Mouse (Mus musculus) hindbrain, embryonic 14.5 days (tissue): ENCODE measurements around the gene H2-Ab1. TPM values are rescaled to one million over a fixed set of nuclear protein-coding genes. Genes with fewer than 3 reads are reported as not detected.
A peak's percentile ranks its signal among the peaks of the same experiment; 100 is the strongest.

Experiments used
- ATAC-seq: fragments of 200-750 bp; cut with Nextera tagmentation; 2 replicates; pipeline ENCODE4 v1.8.0; 2017; ENCODE audit warnings: moderate number of reproducible peaks, mild to moderate bottlenecking, moderate TSS enrichment, moderate library complexity; ENCODE audit not compliant: low FRiP score
- DNase-seq: peaks from one replicate; pipeline ENCODE4 v3.0.0-alpha.2; 2015; ENCODE audit warnings: low spot score
- H3K27ac ChIP-seq: fragments of 300-500 bp; sonication (generic); 2 replicates; pipeline ENCODE4 v1.5.1; 2014; ENCODE audit warnings: mild to moderate bottlenecking, moderate library complexity
- H3K27me3 ChIP-seq: fragments of 300-500 bp; sonication (generic); 2 replicates; pipeline ENCODE4 v1.6.1; 2014; ENCODE audit warnings: mild to moderate bottlenecking, low read length, mixed read lengths; ENCODE audit not compliant: control insufficient read depth, insufficient read depth
- H3K36me3 ChIP-seq: fragments of 300-500 bp; sonication (generic); replicated peaks from 2 replicates; pipeline ENCODE4 v1.6.1; 2014; ENCODE audit not compliant: control insufficient read depth, insufficient read depth
- H3K4me1 ChIP-seq: fragments of 300-500 bp; sonication (generic); replicated peaks from 2 replicates; pipeline ENCODE4 v1.6.1; 2014; ENCODE audit warnings: antibody characterized with exemption, low read length, mixed read lengths; ENCODE audit not compliant: control insufficient read depth, insufficient read depth
- H3K4me2 ChIP-seq: fragments of 300-500 bp; sonication (generic); replicated peaks from 2 replicates; pipeline ENCODE4 v1.6.1; 2014; ENCODE audit warnings: mild to moderate bottlenecking, moderate library complexity
- H3K4me3 ChIP-seq: fragments of 300-500 bp; sonication (generic); replicated peaks from 2 replicates; pipeline ENCODE4 v1.5.1; 2014; ENCODE audit warnings: mild to moderate bottlenecking, low read length
- H3K9ac ChIP-seq: fragments of 300-500 bp; sonication (generic); 2 replicates; pipeline ENCODE4 v1.6.1; 2014
- H3K9me3 ChIP-seq: fragments of 300-500 bp; sonication (generic); 2 replicates; pipeline ENCODE4 v1.6.1; 2016; ENCODE audit warnings: low read length; ENCODE audit not compliant: control insufficient read depth
- WGBS: fragments of 180-500 bp; shearing (Covaris S2); extraction: QIAGEN DNeasy Blood & Tissue Kit; methylation state at CpG from one replicate; pipeline ENCODE4 v1.1.7; 2014; 5-methylcytosine and 5-hydroxymethylcytosine counted together
- polyA plus RNA-seq: library from polyadenylated mRNA; unstranded; fragments of >200 nt; fragmentation: Nextera tagmentation; extraction: Ambion mirVana; gene quantifications from 2 replicates; pipeline ENCODE4 v1.2.1, GENCODE M21; 2014

H2-Ab1 gene
- polyA plus RNA-seq, 1 experiment from 2014 or later: 1.8 TPM

- H3K27me3 ChIP-seq: no peaks in the 10 kb centered on the region
- DNase-seq (peak; percentile 96), ATAC-seq (peak; percentile 87)
- 21% methylated on average over 23 of the region's 23 CpGs for WGBS
- peak overlapping the region; percentile 48 for H3K9ac ChIP-seq
- H3K4me3 ChIP-seq: peak overlapping the region; percentile 34
- peak overlapping the region; percentile 49 for H3K4me2 ChIP-seq
- H3K4me1 ChIP-seq: no peaks in the 10 kb centered on the region; the same call in 1 of the 2 replicates
- H3K36me3 ChIP-seq: no peaks in the 10 kb centered on the region
- H3K9me3 ChIP-seq: no peaks in the 10 kb centered on the region
- peak overlapping the region; percentile 61 for H3K27ac ChIP-seq
Observed at GRCm38 (mm10) chr17:34295891-34296794, 38.7 kb downstream of the H2-Ab1 start.

- no peaks in the 10 kb centered on the region for H3K27me3 ChIP-seq
- DNase-seq: no peak
- H3K36me3 ChIP-seq: no peaks in the 10 kb centered on the region
- no peak for ATAC-seq
- H3K9me3 ChIP-seq: no peaks in the 10 kb centered on the region
- no peak overlapping the region for H3K9ac ChIP-seq
- WGBS: 72% methylated on average over 3 of the region's 3 CpGs
- no peak overlapping the region for H3K4me2 ChIP-seq
- no peak overlapping the region for H3K27ac ChIP-seq
- no peak overlapping the region for H3K4me3 ChIP-seq
- no peaks in the 10 kb centered on the region; the same call in 1 of the 2 replicates for H3K4me1 ChIP-seq
Observed at GRCm38 (mm10) chr17:34299356-34299755, 41.9 kb downstream of the H2-Ab1 start.

- Histone ChIP-seq H3K9me3 (no peaks in the 10 kb centered on the region), H3K27ac (no peak overlapping the region), H3K4me3 (no peak overlapping the region), H3K4me1 (no peaks in the 10 kb centered on the region; the same call in 1 of the 2 replicates), H3K27me3 (no peaks in the 10 kb centered on the region), H3K4me2 (no peak overlapping the region), H3K9ac (no peak overlapping the region), H3K36me3 (no peaks in the 10 kb centered on the region)
- whole genome bisulfite sequencing: 91% methylated on average over 8 of the region's 8 CpGs
- no peak for DNase-seq
- ATAC-seq: no peak
Observed at GRCm38 (mm10) chr17:34300071-34300470, 42.6 kb downstream of the H2-Ab1 start.

- Histone ChIP-seq H3K27ac (no peak overlapping the region), H3K9me3 (no peaks in the 10 kb centered on the region), H3K4me1 (no peaks in the 10 kb centered on the region; the same call in 1 of the 2 replicates), H3K4me3 (no peak overlapping the region), H3K9ac (no peak overlapping the region), H3K36me3 (no peaks in the 10 kb centered on the region), H3K27me3 (no peaks in the 10 kb centered on the region), H3K4me2 (no peak overlapping the region)
- 75% methylated on average over 23 of the region's 23 CpGs for WGBS
- no peak for DNase-seq
- ATAC-seq: no peak
Observed at GRCm38 (mm10) chr17:34300691-34301566, 43.4 kb downstream of the H2-Ab1 start.

- Histone ChIP-seq H3K4me1 (no peaks in the 10 kb centered on the region; the same call in 1 of the 2 replicates), H3K36me3 (no peaks in the 10 kb centered on the region), H3K27ac (no peak overlapping the region), H3K27me3 (no peaks in the 10 kb centered on the region), H3K9ac (no peak overlapping the region), H3K4me2 (no peak overlapping the region), H3K4me3 (no peak overlapping the region), H3K9me3 (no peaks in the 10 kb centered on the region)
- DNase-seq: no peak
- WGBS: 92% methylated on average over 4 of the region's 4 CpGs
- ATAC-seq: no peak
Observed at GRCm38 (mm10) chr17:34301670-34302190, 44.2 kb downstream of the H2-Ab1 start.

GRCm38 (mm10) chr17:34303789-34304188 lies 46.3 kb downstream of the H2-Ab1 start:
- Histone ChIP-seq H3K27me3 (no peaks in the 10 kb centered on the region), H3K4me2 (no peak overlapping the region), H3K4me3 (no peak overlapping the region), H3K9me3 (no peaks in the 10 kb centered on the region), H3K36me3 (no peaks in the 10 kb centered on the region), H3K27ac (no peak overlapping the region), H3K9ac (no peak overlapping the region), H3K4me1 (no peaks in the 10 kb centered on the region)
- DNase-seq (no peak), ATAC-seq (no peak)
- 94% methylated on average over 2 of the region's 2 CpGs for WGBS

GRCm38 (mm10) chr17:34304751-34305150 lies 47.3 kb downstream of the H2-Ab1 start:
- H3K9me3 ChIP-seq: no peaks in the 10 kb centered on the region
- H3K4me3 ChIP-seq: no peak overlapping the region
- H3K27me3 ChIP-seq: no peaks in the 10 kb centered on the region
- ATAC-seq (0 out of 2 replicates have a peak, but pooled peaks have one; percentile 23), DNase-seq (peak; percentile 82)
- H3K4me1 ChIP-seq: no peaks in the 10 kb centered on the region
- no peak overlapping the region for H3K9ac ChIP-seq
- H3K4me2 ChIP-seq: no peak overlapping the region
- no peaks in the 10 kb centered on the region for H3K36me3 ChIP-seq
- 25% methylated on average over 4 of the region's 4 CpGs for WGBS
- H3K27ac ChIP-seq: no peak overlapping the region

GRCm38 (mm10) chr17:34305380-34306030 lies 48.0 kb downstream of the H2-Ab1 start, which contains the start of gene H2-Eb1:
TSS of gene H2-Eb1 (plus strand) at chr17:34305867.
- ATAC-seq: peak; percentile 86
- H3K9me3 ChIP-seq: no peaks in the 10 kb centered on the region

More at GRCm38 (mm10) chr17:34305380-34306030, 48.0 kb downstream of the H2-Ab1 start, which contains the start of gene H2-Eb1:
- H3K9ac ChIP-seq: no peak within 1 kb of the TSS
- H3K27ac ChIP-seq: no peak within 1 kb of the TSS
- H3K4me1 ChIP-seq: no peaks in the 10 kb centered on the region
- H3K36me3 ChIP-seq: no peaks in the 10 kb centered on the region
- no peaks in the 10 kb centered on the region for H3K27me3 ChIP-seq
- H3K4me2 ChIP-seq: no peak within 1 kb of the TSS
- DNase-seq: peak; percentile 96
- no peak within 1 kb of the TSS for H3K4me3 ChIP-seq
